Mouse (Mus musculus) c-Kit-negative CD71-positive TER-119-positive erythroid progenitor cells, embryonic 14.5 days (primary cell): ENCODE data around the gene Mib2.
A peak's percentile ranks its signal among the peaks of the same experiment; 100 is the strongest.
"Not testable (repeated sequence)": the region's sequence is repeated elsewhere in the genome, so short reads cannot be mapped to it uniquely, and the experiment has no call there.

Experiments
- DNase-seq: peaks from one replicate; pipeline ENCODE4 v3.0.0-alpha.2; 2013; ENCODE audit warnings: low read depth, low spot score

The Mib2 gene

DNA sequence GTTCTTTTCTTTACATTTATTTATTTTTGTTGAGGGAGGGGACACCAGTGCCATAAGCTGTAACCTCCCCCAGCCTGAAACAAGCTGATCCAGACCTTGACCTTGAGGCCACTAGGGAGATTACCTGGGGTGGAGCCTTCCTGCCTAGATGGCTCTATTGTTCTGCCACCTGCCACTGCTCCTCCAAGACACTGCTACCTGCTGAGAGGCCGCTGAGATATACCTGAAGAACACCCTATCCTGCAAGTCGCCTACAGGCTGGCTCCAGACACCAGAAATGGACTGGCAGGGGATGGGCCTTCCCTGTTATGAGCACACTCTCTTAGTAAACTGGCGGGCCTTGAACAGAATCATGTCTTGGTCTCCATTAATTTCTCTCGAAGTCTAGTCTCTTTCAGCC, 1.2 kb upstream of the Mib2 start:
- DNase-seq, result not testable (repeated sequence)

DNA sequence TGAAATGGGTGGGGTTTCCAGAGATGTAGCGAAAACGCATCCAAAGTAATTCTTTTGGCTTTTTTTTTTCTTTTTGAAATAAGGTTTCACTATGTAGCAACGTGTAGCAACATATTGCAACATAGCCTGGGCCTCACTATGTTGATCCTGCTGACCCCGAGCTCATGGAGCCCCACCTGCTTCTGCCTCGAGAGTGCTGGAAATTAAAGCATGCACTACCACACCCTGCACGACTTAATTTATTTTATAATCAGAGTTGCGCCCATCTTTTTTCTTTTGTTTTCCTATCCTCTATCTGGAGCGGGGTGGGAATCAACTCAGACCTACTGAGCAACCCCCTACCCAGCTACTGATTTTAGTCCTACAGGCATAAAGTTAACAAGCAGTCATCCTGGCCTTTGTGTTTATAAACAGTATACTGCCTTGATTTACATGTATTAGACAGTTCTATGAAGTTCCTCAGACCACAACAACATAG, 639 bp upstream of the Mib2 start:
- no peak for DNase-seq

- no peak for DNase-seq
Observed at GRCm38 (mm10) chr4:155666903-155667302, 2.1 kb downstream of the Mib2 start.

GRCm38 (mm10) chr4:155660641-155661040, 8.4 kb downstream of the Mib2 start:
- no peak for DNase-seq

- DNase-seq, result no peak
Observed at GRCm38 (mm10) chr4:155658961-155659360, 10.0 kb downstream of the Mib2 start.

- no peak for DNase-seq
Observed at GRCm38 (mm10) chr4:155656214-155656751, 12.7 kb downstream of the Mib2 start.

DNA sequence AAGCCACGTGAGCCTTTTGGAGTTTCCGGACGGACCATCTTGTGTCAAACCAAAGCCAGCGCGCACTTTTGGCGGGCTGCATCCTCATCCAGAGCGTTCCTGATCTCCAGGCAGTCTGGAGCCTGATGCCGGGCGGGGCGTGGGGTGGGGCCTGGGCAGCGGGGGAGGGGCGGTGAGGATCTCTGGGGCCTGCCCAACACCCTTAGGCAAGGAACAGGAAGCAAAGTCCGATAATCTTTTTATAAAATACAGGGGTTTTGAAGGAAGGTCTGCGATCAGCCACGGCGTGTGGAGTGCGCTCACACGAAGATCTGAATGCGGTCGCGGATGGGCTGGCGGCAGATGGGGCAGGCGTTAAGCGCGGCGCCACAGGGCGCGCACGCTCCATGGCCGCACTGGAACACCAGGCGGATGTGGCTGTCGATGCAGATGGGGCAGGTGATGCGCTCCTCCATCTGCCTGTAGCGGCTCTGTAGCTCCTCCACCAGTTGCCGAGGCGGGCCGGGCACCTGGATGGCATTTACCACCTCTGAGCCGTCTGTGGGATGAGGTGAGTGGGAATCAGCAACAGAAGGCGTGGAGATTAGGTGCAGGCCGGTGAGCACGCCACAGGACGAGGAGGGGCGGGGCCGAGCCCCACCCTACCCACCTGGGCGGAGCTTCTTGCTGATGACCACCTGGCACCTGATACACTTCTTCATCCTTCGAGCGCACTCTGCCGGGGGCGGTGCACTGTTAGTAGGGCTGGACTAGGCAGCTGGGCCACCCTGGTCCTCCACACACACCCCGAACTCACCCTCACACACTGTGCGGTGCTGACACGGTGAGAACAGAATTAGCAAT, 14.3 kb downstream of the Mib2 start:
- DNase-seq, result no peak

- no peak for DNase-seq
Observed at GRCm38 (mm10) chr4:155654183-155654455, 14.9 kb downstream of the Mib2 start.

- DNase-seq, result no peak
Observed at GRCm38 (mm10) chr4:155653451-155654182, 15.4 kb downstream of the Mib2 start.

GRCm38 (mm10) chr4:155653086-155653450, 15.9 kb downstream of the Mib2 start, which contains the start of gene Mmp23:
Gene Mmp23, minus strand, starts transcription at chr4:155653384.
- no peak for DNase-seq

DNA sequence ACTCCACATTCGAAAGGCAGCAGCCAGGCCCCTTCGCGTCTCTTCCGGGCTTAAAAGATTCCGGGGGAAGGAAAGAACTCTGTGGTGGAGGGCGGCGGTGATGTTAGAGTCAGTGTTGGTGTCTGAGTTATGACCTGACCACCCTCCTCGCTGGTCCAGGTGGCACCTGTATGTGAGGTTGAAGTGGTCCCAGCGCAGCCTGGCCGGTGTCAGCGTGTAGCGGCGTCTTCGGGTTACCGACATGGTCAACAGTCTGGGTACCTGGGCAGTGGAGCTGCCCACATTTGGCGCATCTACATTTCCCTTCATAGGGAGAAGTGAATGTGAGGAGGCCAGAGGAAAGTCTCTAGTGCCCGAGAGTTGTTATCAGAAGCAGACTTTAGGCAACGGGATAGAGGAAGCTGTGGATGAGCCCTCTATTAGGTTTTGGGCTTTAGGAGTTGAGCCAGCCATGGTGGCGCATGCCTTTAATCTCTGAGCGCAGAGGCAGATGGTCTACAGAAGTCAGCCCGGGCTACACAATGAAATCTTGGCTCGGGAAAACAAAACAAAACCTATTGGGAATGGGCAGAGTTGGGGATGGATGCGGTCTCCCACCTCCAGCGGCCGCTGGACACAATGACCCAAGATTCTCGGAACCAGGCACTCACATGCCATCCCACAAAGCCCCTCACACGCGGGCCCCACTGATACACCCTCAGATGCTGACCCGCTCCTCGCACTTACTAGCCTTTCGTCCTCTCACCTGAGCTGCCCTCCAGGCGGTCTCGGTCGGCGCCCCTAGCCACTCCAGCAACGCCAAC, 16.5 kb downstream of the Mib2 start:
- DNase-seq, result no peak

DNA sequence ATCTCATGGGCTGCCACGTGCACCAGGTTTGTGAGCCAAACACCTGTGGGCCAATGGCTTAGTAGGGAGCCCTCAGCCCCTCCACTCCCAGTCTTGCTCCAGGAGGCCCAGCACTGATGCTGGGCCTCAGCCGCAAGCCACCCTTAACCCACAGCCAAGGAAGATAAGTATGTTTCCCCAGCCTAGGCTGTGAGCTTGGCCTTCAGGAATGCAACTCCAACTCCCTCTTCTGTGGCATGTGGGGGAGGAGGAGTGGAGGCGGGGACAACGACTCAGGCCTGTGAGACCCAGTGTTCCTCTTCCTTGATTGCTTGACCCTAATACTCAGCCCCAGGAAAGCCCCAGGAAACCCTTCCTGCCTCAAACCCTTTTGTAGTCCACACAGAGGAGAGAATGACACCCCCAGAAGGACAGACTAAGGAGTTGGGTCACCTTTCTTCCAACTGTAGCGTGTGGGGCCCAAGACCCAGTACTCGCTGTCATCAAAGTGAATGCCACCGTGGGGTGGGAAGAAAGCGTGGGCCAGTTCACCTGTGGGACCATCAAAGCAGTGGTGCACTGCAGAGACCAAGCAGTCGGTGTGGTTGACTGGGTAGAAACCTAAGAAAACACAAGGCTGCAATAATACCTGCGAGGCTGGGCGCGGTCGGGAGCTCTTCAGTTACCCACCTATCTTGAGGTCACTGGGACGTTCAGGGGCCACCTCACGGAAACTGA, 17.3 kb downstream of the Mib2 start:
- no peak for DNase-seq

- no peak for DNase-seq
Observed at GRCm38 (mm10) chr4:155649355-155649754, 19.6 kb downstream of the Mib2 start.

DNA sequence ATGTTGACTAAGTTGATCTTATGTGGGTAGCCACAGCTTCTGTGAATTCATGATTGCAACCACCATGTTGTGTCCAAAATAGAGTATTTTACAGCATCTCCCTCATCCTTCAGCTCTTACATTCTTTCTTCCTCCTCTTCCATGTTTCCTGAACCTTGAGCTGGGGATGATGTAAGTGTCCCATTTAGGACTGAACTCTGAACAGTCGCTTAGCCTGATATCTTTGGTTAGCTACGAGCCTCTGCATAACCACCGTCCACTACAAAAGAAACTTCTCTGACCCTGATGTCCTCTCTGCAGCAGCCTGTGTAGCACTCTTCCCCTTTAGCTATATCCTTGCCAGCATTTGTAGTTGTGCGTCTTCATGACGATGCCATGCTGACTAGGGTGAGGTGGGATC, 23.3 kb downstream of the Mib2 start:
- DNase-seq, result no peak

DNA sequence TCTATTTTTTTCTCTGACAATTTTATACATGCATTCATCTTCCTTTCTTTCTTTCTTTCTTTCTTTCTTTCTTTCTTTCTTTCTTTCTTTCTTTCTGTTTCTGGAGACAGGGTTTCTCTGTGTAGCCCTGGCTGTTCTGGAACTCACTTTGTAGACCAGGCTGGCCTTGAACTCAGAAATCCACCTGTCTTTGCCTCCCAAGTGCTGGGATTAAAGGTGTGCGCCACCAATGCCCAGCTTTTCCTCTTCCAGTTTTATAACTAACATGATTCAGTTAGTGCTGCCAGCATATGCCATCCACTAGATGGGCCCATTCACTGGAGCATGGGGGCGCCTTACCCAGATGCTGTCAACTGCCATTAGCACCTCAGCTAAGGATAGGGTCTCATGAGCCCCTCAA, 23.7 kb downstream of the Mib2 start, which contains the start of gene Gm10563:
Gene Gm10563, minus strand, starts transcription at position 101 of the 400 bp plus-strand sequence.
- DNase-seq, result not testable (repeated sequence)

- DNase-seq, result no peak
Observed at GRCm38 (mm10) chr4:155643531-155643930, 25.5 kb downstream of the Mib2 start.

GRCm38 (mm10) chr4:155635766-155636499, 33.1 kb downstream of the Mib2 start:
- DNase-seq, result no peak

- DNase-seq, result no peak
Observed at GRCm38 (mm10) chr4:155630267-155630666, 38.7 kb downstream of the Mib2 start.

DNA sequence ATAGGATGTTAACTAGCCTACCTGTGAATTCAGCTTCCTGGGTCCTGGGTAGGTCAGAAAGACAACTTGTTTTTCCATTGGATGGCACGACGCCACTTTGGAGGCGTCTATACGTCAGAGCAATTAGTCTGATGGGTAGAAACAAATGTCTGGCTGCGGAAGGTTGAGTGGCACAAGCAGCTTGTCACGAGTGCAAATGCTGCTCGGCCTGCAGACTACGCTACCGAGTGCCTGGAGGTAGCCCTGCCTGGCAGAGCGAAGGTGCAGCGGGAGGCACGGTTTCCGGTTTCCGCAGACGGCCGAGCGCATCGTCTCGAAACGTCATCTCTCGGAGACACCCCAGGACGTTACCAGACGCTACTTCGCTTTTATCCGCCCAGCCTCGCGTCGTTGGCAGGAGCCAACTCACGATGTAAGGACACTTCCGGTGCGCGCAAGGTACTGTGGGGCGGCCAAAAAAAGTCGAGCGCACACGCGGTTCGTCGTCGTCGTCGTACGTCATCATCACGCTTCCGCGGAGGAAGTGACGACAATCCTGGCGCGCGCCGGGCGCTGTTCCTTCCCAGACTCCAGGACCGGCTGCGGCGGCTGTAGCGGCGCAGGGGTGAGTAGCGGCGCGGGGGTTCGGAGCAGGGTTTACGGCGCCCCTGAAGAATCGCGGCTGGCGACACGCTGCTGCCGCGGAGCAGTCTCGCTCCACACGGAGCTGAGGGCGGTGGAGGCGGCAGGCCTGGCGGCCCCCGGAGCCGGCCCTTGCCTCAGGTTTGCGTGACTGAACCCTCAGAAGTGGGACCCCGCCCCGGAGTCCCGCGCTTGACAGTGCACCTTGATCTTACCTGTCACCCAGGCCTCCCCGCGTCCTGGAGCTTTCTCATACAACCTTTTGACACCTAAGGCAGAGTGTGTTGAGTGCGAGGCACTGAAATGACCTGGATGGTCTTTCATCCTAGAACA, 44.4 kb downstream of the Mib2 start, which contains the start of gene Cdk11b:
Gene Cdk11b, plus strand, starts transcription at position 517 of the 954 bp plus-strand sequence.
- DNase-seq, result peak; percentile 91
